Mouse (Mus musculus): ENCODE data around the gene Jmjd8.

DNA sequence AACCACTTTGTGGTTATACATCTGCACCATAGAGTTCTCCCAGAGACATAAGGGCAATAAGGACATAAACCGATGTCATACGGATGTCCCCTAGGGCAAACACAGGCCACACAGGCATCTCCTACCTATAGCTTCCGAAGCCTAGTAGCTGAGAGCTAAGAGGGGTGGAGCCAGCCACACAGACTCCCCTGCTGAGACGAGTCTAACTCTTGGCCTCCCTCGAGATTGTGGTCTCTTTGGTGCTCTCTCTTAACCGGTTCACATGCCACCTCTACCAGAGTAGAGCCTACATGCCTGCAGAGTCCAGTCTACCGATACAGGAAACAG is 38.8 kb downstream of the Jmjd8 start:
- TF ChIP-seq CTCF (IDR thresholded peaks at IDR 0.05; ENCODE audit: low read depth) (no peak), EP300 (optimal IDR thresholded peaks at IDR 0.05) (no peak)

Measured in stomach, postnatal 0 days (tissue).